Mouse (Mus musculus): Measurements from ENCODE around the gene Lrp11. TPM values are rescaled to one million over a fixed set of nuclear protein-coding genes. Genes with fewer than 3 reads are reported as not detected.
A peak's percentile ranks its signal among the peaks of the same experiment; 100 is the strongest.
"Not testable (repeated sequence)": the region's sequence is repeated elsewhere in the genome, so short reads cannot be mapped to it uniquely, and the experiment has no call there.

Lrp11 gene
- total and polyA plus RNA-seq, 2 experiments from 2014 or later, result 51.7 to 139 TPM

- Histone ChIP-seq H3K27me3 (ENCODE audit: insufficient read depth, low read length) (no peaks in the 10 kb centered on the region), H3K4me1 (ENCODE audit: insufficient read depth, low read length) (no peaks in the 10 kb centered on the region), H3K27ac (ENCODE audit: low read depth, low read length) (no peak overlapping the region), H3K4me2 (ENCODE audit: low read depth, low read length, poor library complexity, severe bottlenecking) (no peak overlapping the region), H3K9ac (replicated peaks; ENCODE audit: low read length, poor library complexity, severe bottlenecking) (no peak overlapping the region), H3K4me3 (ENCODE audit: low read depth, low read length) (no peak overlapping the region), H3K36me3 (ENCODE audit: insufficient read depth, low read length) (no peaks in the 10 kb centered on the region; the same call in 1 of the 2 replicates), H3K9me3 (ENCODE audit: low read length) (no peaks in the 10 kb centered on the region)
- peak; percentile 91 for TF ChIP-seq CTCF (IDR thresholded peaks at IDR 0.05)
- DNase-seq (ENCODE audit: low spot score), result peak; percentile 78
- WGBS, result 10% methylated on average over 6 of the region's 6 CpGs
- peak; percentile 19; the same call in 1 of the 2 replicates for ATAC-seq (ENCODE audit: low FRiP score)
These were observed 11.0 kb downstream of the Lrp11 start for GRCm38 (mm10) chr10:7600647-7601046.

DNA sequence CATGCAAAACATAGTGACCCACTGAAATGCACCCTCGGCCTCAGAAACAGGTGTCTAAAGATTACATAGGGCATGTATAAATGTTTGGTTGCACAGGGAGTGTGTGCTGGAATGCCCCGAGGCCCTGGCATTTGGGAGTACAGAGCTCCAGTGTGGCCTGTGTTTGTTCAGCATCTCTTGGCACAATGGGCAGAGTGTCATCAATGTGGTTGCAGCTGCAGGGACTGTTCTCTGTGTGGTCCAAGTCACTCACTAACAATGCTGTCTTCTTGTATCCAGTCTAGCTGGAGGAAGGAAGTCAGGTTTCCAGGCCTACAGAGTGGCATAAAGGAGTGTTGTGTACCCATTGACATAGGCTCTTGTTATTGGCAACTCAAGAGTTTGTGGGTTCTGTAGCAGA is 15.6 kb downstream of the Lrp11 start:
- TF ChIP-seq CTCF (IDR thresholded peaks at IDR 0.05), result no peak
- no peak overlapping the region for H3K9ac ChIP-seq (replicated peaks; ENCODE audit: low read length, poor library complexity, severe bottlenecking)
- ATAC-seq (ENCODE audit: low FRiP score), result no peak
- peaks cover 8% of the 10 kb centered on the region for H3K36me3 ChIP-seq (ENCODE audit: insufficient read depth, low read length)
- no peak overlapping the region for H3K4me3 ChIP-seq (ENCODE audit: low read depth, low read length)
- no peak overlapping the region for H3K27ac ChIP-seq (ENCODE audit: low read depth, low read length)
- no peak overlapping the region for H3K4me2 ChIP-seq (ENCODE audit: low read depth, low read length, poor library complexity, severe bottlenecking)
- WGBS, result 71% methylated on average over 2 of the region's 2 CpGs
- peak; percentile 49 for DNase-seq (ENCODE audit: low spot score)
- no peaks in the 10 kb centered on the region for H3K9me3 ChIP-seq (ENCODE audit: low read length)
- no peaks in the 10 kb centered on the region for H3K27me3 ChIP-seq (ENCODE audit: insufficient read depth, low read length)
- H3K4me1 ChIP-seq (ENCODE audit: insufficient read depth, low read length), result no peaks in the 10 kb centered on the region

- no peak for TF ChIP-seq CTCF (IDR thresholded peaks at IDR 0.05)
- ATAC-seq (ENCODE audit: low FRiP score) (no peak), DNase-seq (ENCODE audit: low spot score) (no peak)
- 95% methylated on average over 2 of the region's 2 CpGs for WGBS
- Histone ChIP-seq H3K9ac (replicated peaks; ENCODE audit: low read length, poor library complexity, severe bottlenecking) (no peak overlapping the region), H3K27me3 (ENCODE audit: insufficient read depth, low read length) (no peaks in the 10 kb centered on the region), H3K27ac (ENCODE audit: low read depth, low read length) (no peak overlapping the region), H3K4me3 (ENCODE audit: low read depth, low read length) (no peak overlapping the region), H3K36me3 (ENCODE audit: insufficient read depth, low read length) (peaks cover 14% of the 10 kb centered on the region), H3K9me3 (ENCODE audit: low read length) (no peaks in the 10 kb centered on the region), H3K4me1 (ENCODE audit: insufficient read depth, low read length) (no peaks in the 10 kb centered on the region), H3K4me2 (ENCODE audit: low read depth, low read length, poor library complexity, severe bottlenecking) (no peak overlapping the region)
These were observed 16.8 kb downstream of the Lrp11 start for GRCm38 (mm10) chr10:7606437-7606836.

DNA sequence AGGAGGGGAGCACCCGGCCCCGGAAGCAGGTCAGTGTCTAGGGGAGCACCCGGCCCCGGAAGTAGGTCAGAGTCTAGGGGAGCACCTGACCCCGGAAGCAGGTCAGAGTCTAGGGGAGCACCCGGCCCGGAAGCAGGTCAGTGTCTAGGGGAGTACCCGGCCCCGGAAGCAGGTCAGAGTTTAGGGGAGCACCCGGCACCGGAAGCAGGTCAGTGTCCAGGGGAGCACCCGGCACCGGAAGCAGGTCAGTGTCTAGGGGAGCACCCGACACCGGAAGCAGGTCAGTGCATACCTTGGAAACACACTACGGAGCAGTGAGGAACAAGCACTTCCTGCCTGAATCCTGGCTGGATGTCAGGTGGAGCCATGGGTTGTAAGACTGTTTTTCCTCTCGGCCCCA is 19.0 kb downstream of the Lrp11 start:
- WGBS, result 94% methylated on average over 17 of the region's 17 CpGs
- peaks cover 14% of the 10 kb centered on the region for H3K36me3 ChIP-seq (ENCODE audit: insufficient read depth, low read length)
- DNase-seq (ENCODE audit: low spot score) (no peak), ATAC-seq (ENCODE audit: low FRiP score) (no peak)
- no peaks in the 10 kb centered on the region for H3K4me1 ChIP-seq (ENCODE audit: insufficient read depth, low read length)
- no peak overlapping the region for H3K4me2 ChIP-seq (ENCODE audit: low read depth, low read length, poor library complexity, severe bottlenecking)
- H3K27ac ChIP-seq (ENCODE audit: low read depth, low read length), result no peak overlapping the region
- no peak overlapping the region for H3K4me3 ChIP-seq (ENCODE audit: low read depth, low read length)
- no peaks in the 10 kb centered on the region for H3K9me3 ChIP-seq (ENCODE audit: low read length)
- no peak for TF ChIP-seq CTCF (IDR thresholded peaks at IDR 0.05)
- no peaks in the 10 kb centered on the region for H3K27me3 ChIP-seq (ENCODE audit: insufficient read depth, low read length)
- no peak overlapping the region for H3K9ac ChIP-seq (replicated peaks; ENCODE audit: low read length, poor library complexity, severe bottlenecking)

- ATAC-seq (ENCODE audit: low FRiP score), result no peak
- Histone ChIP-seq H3K4me1 (ENCODE audit: insufficient read depth, low read length) (no peaks in the 10 kb centered on the region), H3K27me3 (ENCODE audit: insufficient read depth, low read length) (no peaks in the 10 kb centered on the region), H3K9me3 (ENCODE audit: low read length) (peaks cover 4% of the 10 kb centered on the region), H3K9ac (replicated peaks; ENCODE audit: low read length, poor library complexity, severe bottlenecking) (no peak overlapping the region), H3K4me2 (ENCODE audit: low read depth, low read length, poor library complexity, severe bottlenecking) (no peak overlapping the region), H3K36me3 (ENCODE audit: insufficient read depth, low read length) (peaks cover 14% of the 10 kb centered on the region), H3K4me3 (ENCODE audit: low read depth, low read length) (no peak overlapping the region), H3K27ac (ENCODE audit: low read depth, low read length) (no peak overlapping the region)
- 56% methylated on average over 6 of the region's 6 CpGs for WGBS
- no peak for DNase-seq (ENCODE audit: low spot score)
- no peak for TF ChIP-seq CTCF (IDR thresholded peaks at IDR 0.05)
These were observed 22.0 kb downstream of the Lrp11 start for GRCm38 (mm10) chr10:7611647-7612046.

DNA sequence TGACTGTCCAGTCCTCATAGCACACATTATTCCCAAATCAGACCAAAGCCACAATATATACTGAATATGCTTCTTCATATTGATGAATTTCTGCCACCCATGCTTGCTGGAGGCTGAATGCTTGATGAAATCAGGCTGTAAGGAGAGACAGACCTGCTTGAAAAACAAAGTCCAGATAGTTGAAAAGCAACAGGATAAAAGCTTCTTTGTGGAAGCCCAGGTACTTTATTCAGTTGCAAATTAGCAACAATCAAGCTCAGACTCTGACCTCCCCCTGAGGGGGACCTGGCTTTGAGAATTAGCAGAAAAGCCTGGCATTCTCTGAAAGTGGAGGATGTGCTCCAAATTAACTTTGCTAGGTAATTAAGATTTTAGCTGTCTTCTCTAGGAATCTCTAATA is 22.6 kb downstream of the Lrp11 start:
- H3K4me3 ChIP-seq (ENCODE audit: low read depth, low read length); ATAC-seq (ENCODE audit: low FRiP score); DNase-seq (ENCODE audit: low spot score); H3K9ac ChIP-seq (replicated peaks; ENCODE audit: low read length, poor library complexity, severe bottlenecking); H3K4me1 ChIP-seq (ENCODE audit: insufficient read depth, low read length); H3K4me2 ChIP-seq (ENCODE audit: low read depth, low read length, poor library complexity, severe bottlenecking); H3K27me3 ChIP-seq (ENCODE audit: insufficient read depth, low read length); H3K27ac ChIP-seq (ENCODE audit: low read depth, low read length); H3K9me3 ChIP-seq (ENCODE audit: low read length): not testable (repeated sequence)
- peaks cover 14% of the 10 kb centered on the region for H3K36me3 ChIP-seq (ENCODE audit: insufficient read depth, low read length)
